Mouse (Mus musculus) kidney, adult 2 months (tissue): ENCODE results near the gene Hes5.

Experiments used
- CTCF ChIP-seq: fragments of 200-500 bp; conservative IDR thresholded peaks from 2 replicates; pipeline ENCODE4 v1.5.1; 2011; ENCODE audit warnings: low read depth, mild to moderate bottlenecking, control low read depth, low read length, moderate library complexity, mixed read lengths; ENCODE audit not compliant: insufficient read depth, insufficient read length
- POLR2A ChIP-seq: fragments of 200-500 bp; IDR thresholded peaks from one replicate; pipeline ENCODE4 v1.6.1; 2011; ENCODE audit warnings: low read depth, low read length, control low read depth

- no peak for TF ChIP-seq CTCF
- TF ChIP-seq POLR2A, result no peak
Observed at GRCm38 (mm10) chr4:154983767-154984166, 23.0 kb downstream of the Hes5 start.
